Mouse (Mus musculus) v-Abl transformed pro-B cells (cell line): ENCODE data around the gene Mettl2.
"Not testable (repeated sequence)": the region's sequence is repeated elsewhere in the genome, so short reads cannot be mapped to it uniquely, and the experiment has no call there.

Experiments
- in situ Hi-C, 2 experiments: fragments of 400-800 bp; cut with MboI; formaldehyde crosslinking; loops; one replicate each; pipeline ENCODE4 v1.15.1; 2025; ENCODE audit not compliant: unreplicated experiment in 2 of 2

The Mettl2 gene

GRCm38 (mm10) chr11:105125735-105126519 is at the start of gene Mettl2:
Mettl2 (plus strand) TSS chr11:105126425.
- in situ Hi-C loops: loop anchor here (5.0 to 10.0 kb wide), 5 partner anchors 61 to 811 kb away; partner anchors contain the start of gene Kansl1 (in 1 of the 2)

- in situ Hi-C loops: not testable (repeated sequence)
These were observed 13.8 kb upstream of the Mettl2 start for GRCm38 (mm10) chr11:105112448-105112847.

GRCm38 (mm10) chr11:105117814-105118213 is 8.4 kb upstream of the Mettl2 start:
- in situ Hi-C loops: no loop called here

GRCm38 (mm10) chr11:105120551-105121061 is 5.6 kb upstream of the Mettl2 start:
- in situ Hi-C loops: loop anchor here (5.0 to 10.0 kb wide), 5 partner anchors 533 to 813 kb away; partner anchors contain the start of gene Kansl1 (in 1 of the 2)

GRCm38 (mm10) chr11:105121792-105122191 is 4.4 kb upstream of the Mettl2 start:
- in situ Hi-C loops: loop anchor here (5.0 to 10.0 kb wide), 5 partner anchors 534 to 814 kb away; partner anchors contain the start of gene Kansl1 (in 1 of the 2)

GRCm38 (mm10) chr11:105123986-105124385 is 2.2 kb upstream of the Mettl2 start:
- in situ Hi-C loops: loop anchor here (5.0 to 10.0 kb wide), 5 partner anchors 537 to 817 kb away; partner anchors contain the start of gene Kansl1 (in 1 of the 2)

GRCm38 (mm10) chr11:105126520-105127029 is 350 bp downstream of the Mettl2 start:
- in situ Hi-C loops: loop anchor here (5.0 to 10.0 kb wide), 5 partner anchors 61 to 812 kb away; partner anchors contain the start of gene Kansl1 (in 1 of the 2)

- in situ Hi-C loops: loop anchor here in 1 of 2 experiments (10.0 kb wide), 1 partner anchor 841 kb away; no protein-coding TSS in a partner anchor
These were observed 9.5 kb downstream of the Mettl2 start for GRCm38 (mm10) chr11:105135692-105136091.

- in situ Hi-C loops: loop anchor here in 1 of 2 experiments (10.0 kb wide), 1 partner anchor 842 kb away; no protein-coding TSS in a partner anchor
These were observed 11.0 kb downstream of the Mettl2 start for GRCm38 (mm10) chr11:105137255-105137654.

- in situ Hi-C loops: not testable (repeated sequence)
These were observed 14.3 kb downstream of the Mettl2 start for GRCm38 (mm10) chr11:105140512-105140911.

GRCm38 (mm10) chr11:105141115-105141514 is 14.9 kb downstream of the Mettl2 start:
- in situ Hi-C loops: no loop called here

- in situ Hi-C loops: no loop called here
These were observed 17.3 kb downstream of the Mettl2 start for GRCm38 (mm10) chr11:105143564-105143963.

- in situ Hi-C loops: no loop called here
These were observed 17.9 kb downstream of the Mettl2 start for GRCm38 (mm10) chr11:105144084-105144483.

- in situ Hi-C loops: no loop called here
These were observed 18.4 kb downstream of the Mettl2 start for GRCm38 (mm10) chr11:105144508-105145210.

GRCm38 (mm10) chr11:105145211-105145610 is 19.0 kb downstream of the Mettl2 start:
- in situ Hi-C loops: no loop called here

- in situ Hi-C loops: no loop called here
These were observed 20.4 kb downstream of the Mettl2 start, which contains the start of gene Gm10842 for GRCm38 (mm10) chr11:105146593-105146992. Gm10842 (plus strand) TSS chr11:105146893.

GRCm38 (mm10) chr11:105149353-105149752 is 23.1 kb downstream of the Mettl2 start:
- in situ Hi-C loops: no loop called here

- in situ Hi-C loops: no loop called here
These were observed 23.5 kb downstream of the Mettl2 start for GRCm38 (mm10) chr11:105149766-105150165.

GRCm38 (mm10) chr11:105150691-105151090 is 24.5 kb downstream of the Mettl2 start:
- in situ Hi-C loops: no loop called here

GRCm38 (mm10) chr11:105151226-105152016 is 25.2 kb downstream of the Mettl2 start:
- in situ Hi-C loops: no loop called here
